Mouse (Mus musculus) mouse embryonic stem cell (cell line): ENCODE data around the gene Cited2.

Experiments used
- in situ Hi-C, 2 experiments: fragments of 300-500 bp; cut with MboI; formaldehyde crosslinking; loops; 1 replicate in 1 of 2; 3 replicates in 1 of 2; pipeline ENCODE4 v1.14.3; 2019 to 2020; ENCODE audit warnings: low sequenced_read_pairs in 2 of 2, low pct_unique_long_range_greater_than_20kb in 1 of 2, mixed read lengths in 1 of 2; ENCODE audit not compliant: unreplicated experiment in 1 of 2

The Cited2 gene

DNA sequence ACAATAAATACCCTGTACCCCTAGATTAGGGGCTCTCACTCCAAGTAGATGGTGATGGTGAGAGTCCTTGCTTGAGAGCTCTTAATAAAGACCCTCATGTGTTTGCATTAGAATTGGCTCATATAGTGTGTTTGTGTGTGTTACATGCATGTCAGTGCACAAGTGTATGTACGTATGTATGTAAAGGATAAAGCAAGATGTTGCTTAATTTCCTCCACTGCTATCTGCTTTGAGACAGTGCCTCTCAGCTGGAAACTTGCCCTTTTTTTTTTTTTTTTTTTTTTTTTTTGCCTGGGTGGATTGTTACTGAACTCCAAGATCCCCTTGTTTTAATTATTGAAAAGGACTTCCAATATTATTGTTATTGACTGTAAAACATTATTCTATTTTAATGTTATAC, 38.6 kb downstream of the Cited2 start:
- in situ Hi-C loops: no loop called here

DNA sequence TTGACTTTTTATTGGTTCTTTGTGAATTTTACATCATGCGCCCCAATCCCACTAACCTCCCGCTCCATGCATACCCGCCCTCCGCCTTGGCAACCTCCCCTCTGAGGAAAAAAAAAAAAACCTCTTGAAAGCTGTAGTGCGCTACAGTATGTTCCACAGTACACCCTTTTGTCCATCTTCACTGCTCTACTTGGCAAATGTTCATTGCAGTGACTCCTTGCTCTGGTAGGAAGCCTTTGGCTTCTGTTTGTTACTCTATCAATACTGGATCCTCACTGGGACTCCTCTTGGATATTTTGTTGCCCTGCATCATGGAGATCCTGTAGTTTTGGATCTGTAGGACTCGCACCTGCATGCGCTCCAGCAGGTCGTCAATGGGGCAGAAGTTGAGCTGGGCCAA, 39.9 kb downstream of the Cited2 start:
- in situ Hi-C loops: no loop called here

- in situ Hi-C loops: no loop called here
These were observed 46.8 kb downstream of the Cited2 start for GRCm38 (mm10) chr10:17769856-17770255.

- in situ Hi-C loops: no loop called here
These were observed 49.3 kb downstream of the Cited2 start for GRCm38 (mm10) chr10:17772364-17772763.

GRCm38 (mm10) chr10:17774366-17774765, 51.3 kb downstream of the Cited2 start:
- in situ Hi-C loops: no loop called here

DNA sequence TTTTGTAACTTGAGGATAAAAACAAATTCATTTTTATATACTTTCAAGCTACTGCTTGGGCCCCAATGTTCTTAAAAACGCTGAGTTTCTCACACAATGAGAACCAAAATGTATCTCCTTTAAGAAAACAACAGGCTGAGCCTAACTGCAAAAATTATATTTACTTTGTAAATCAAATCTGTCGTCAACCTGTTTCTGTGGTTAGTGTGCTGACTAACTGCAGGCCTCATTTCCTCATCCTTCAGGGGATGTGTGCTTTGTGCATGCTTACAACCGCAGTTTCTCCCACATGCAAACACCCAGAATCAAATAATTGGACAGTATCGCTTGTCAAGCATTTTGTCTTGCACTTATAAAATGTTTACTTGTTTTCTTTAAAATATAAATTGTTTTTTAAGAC, 52.1 kb downstream of the Cited2 start:
- in situ Hi-C loops: no loop called here
